Mouse (Mus musculus) CH12.LX (cell line): Measurements from ENCODE around the gene Sectm1b. TPM values are rescaled to one million over a fixed set of nuclear protein-coding genes. Genes with fewer than 3 reads are reported as not detected.
A peak's percentile ranks its signal among the peaks of the same experiment; 100 is the strongest.

ENCODE experiments used
- DNase-seq: peaks from one replicate; pipeline ENCODE4 v3.0.0-alpha.2; 2013; ENCODE audit errors: extremely low read depth
- H3K27ac ChIP-seq: 2 replicates; pipeline ENCODE4 v1.5.1; 2012; ENCODE audit warnings: low read depth, mild to moderate bottlenecking, control low read depth, moderate library complexity; ENCODE audit not compliant: insufficient read depth
- H3K27me3 ChIP-seq: replicated peaks from 2 replicates; pipeline ENCODE3; 2012; ENCODE audit warnings: inconsistent platforms
- H3K36me3 ChIP-seq, 2 experiments: replicated peaks in 1 of 2; 2 replicates each; pipeline versions ENCODE3 to v1.6.1; 2012; ENCODE audit warnings: inconsistent platforms in 1 of 2, low read length in 1 of 2, mild to moderate bottlenecking in 1 of 2, mixed read lengths in 1 of 2, moderate library complexity in 1 of 2; ENCODE audit not compliant: control insufficient read depth in 1 of 2, insufficient read depth in 1 of 2
- H3K4me1 ChIP-seq, 2 experiments: 2 replicates each; pipeline ENCODE4 v1.6.1; 2012; ENCODE audit warnings: inconsistent platforms in 1 of 2, moderate library complexity in 1 of 2; ENCODE audit not compliant: insufficient read depth in 2 of 2, control insufficient read depth in 1 of 2
- H3K4me2 ChIP-seq: 2 replicates; pipeline ENCODE4 v1.6.1; 2012; ENCODE audit warnings: low read depth, mild to moderate bottlenecking, control low read depth; ENCODE audit not compliant: poor library complexity, insufficient read depth, severe bottlenecking
- H3K4me3 ChIP-seq, 3 experiments: fragments of 150-350 bp in 1 of 3; sonication (generic) in 1 of 3; replicated peaks in 1 of 3; 2 replicates each; pipeline versions ENCODE3 to v1.5.1; 2011 to 2012; ENCODE audit warnings: low read depth in 2 of 3, low read length in 2 of 3, mild to moderate bottlenecking in 2 of 3, moderate library complexity in 2 of 3, control low read depth in 1 of 3, improper control_type of control experiment in 1 of 3, inconsistent platforms in 1 of 3, mixed read lengths in 1 of 3; ENCODE audit not compliant: poor library complexity in 1 of 3
- H3K79me2 ChIP-seq: replicated peaks from 2 replicates; pipeline ENCODE4 v1.6.1; 2012; ENCODE audit warnings: mild to moderate bottlenecking, moderate library complexity; ENCODE audit not compliant: control insufficient read depth, poor library complexity, insufficient read depth, severe bottlenecking; ENCODE audit errors: extremely low read depth
- H3K9ac ChIP-seq: 2 replicates; pipeline ENCODE4 v1.6.1; 2012; ENCODE audit warnings: low read depth, mild to moderate bottlenecking, control low read depth, moderate library complexity; ENCODE audit not compliant: insufficient read depth
- H3K9me3 ChIP-seq: replicated peaks from 2 replicates; pipeline ENCODE3; 2012; ENCODE audit warnings: low read length, inconsistent platforms, mixed read lengths
- E2F4 ChIP-seq: IDR thresholded peaks from 2 replicates; pipeline ENCODE4 v1.6.1; 2011; ENCODE audit warnings: low read depth, low read length, improper control_type of control experiment; ENCODE audit not compliant: insufficient replicate concordance
- GABPA ChIP-seq: IDR thresholded peaks from 2 replicates; pipeline ENCODE4 v1.6.1; 2012; ENCODE audit warnings: low read depth, low read length, improper control_type of control experiment, inconsistent platforms; ENCODE audit not compliant: insufficient replicate concordance
- MAFK ChIP-seq: IDR thresholded peaks from 2 replicates; pipeline ENCODE4 v1.6.1; 2011; ENCODE audit warnings: low read length, improper control_type of control experiment; ENCODE audit not compliant: insufficient replicate concordance
- MEF2A ChIP-seq: IDR thresholded peaks from 2 replicates; pipeline ENCODE4 v1.6.1; 2014; ENCODE audit warnings: low read depth, mild to moderate bottlenecking, inconsistent platforms, low read length, improper control_type of control experiment, borderline replicate concordance
- MXI1 ChIP-seq: IDR thresholded peaks from 2 replicates; pipeline ENCODE4 v1.6.1; 2011; ENCODE audit warnings: mild to moderate bottlenecking, low read depth, low read length, improper control_type of control experiment
- PAX5 ChIP-seq: IDR thresholded peaks from 2 replicates; pipeline ENCODE4 v1.6.1; 2012; ENCODE audit warnings: low read length, inconsistent platforms, mixed read lengths
- SIN3A ChIP-seq: IDR thresholded peaks from 2 replicates; pipeline ENCODE4 v1.6.1; 2012; ENCODE audit warnings: low read length, improper control_type of control experiment, inconsistent platforms
- TBP ChIP-seq: conservative IDR thresholded peaks from 2 replicates; pipeline ENCODE4 v1.6.1; 2011; ENCODE audit warnings: low read depth, low read length, improper control_type of control experiment
- UBTF ChIP-seq: IDR thresholded peaks from 2 replicates; pipeline ENCODE4 v1.6.1; 2012; ENCODE audit warnings: low read depth, mild to moderate bottlenecking, inconsistent platforms, low read length, improper control_type of control experiment, moderate library complexity
- USF2 ChIP-seq: conservative IDR thresholded peaks from 2 replicates; pipeline ENCODE4 v1.6.1; 2011; ENCODE audit warnings: low read depth, low read length, improper control_type of control experiment
- ZC3H11A ChIP-seq: IDR thresholded peaks from 2 replicates; pipeline ENCODE4 v1.6.1; 2012; ENCODE audit warnings: low read depth, mild to moderate bottlenecking, inconsistent platforms, low read length, improper control_type of control experiment
- dilution Hi-C: fragments of 300-500 bp; cut with MboI; formaldehyde crosslinking; loops from 2 replicates; pipeline ENCODE4 v1.14.3; 2020; ENCODE audit warnings: low sequenced_read_pairs; ENCODE audit not compliant: extremely low pct_unique_long_range_greater_than_20kb, extremely low pct_ligation_motif_present
- in situ Hi-C: fragments of 300-500 bp; cut with MboI; formaldehyde crosslinking; loops from 3 replicates; pipeline ENCODE4 v1.14.3; 2019; ENCODE audit warnings: low sequenced_read_pairs, low pct_ligation_motif_present, low pct_unique_long_range_greater_than_20kb, mixed read lengths
- polyA plus RNA-seq: library from polyadenylated mRNA; unstranded; fragments of >175 nt; gene quantifications from 2 replicates; pipeline ENCODE4 v1.2.1, GENCODE M21; 2012; ENCODE audit warnings: low read depth; ENCODE audit not compliant: insufficient read length
- total RNA-seq, 2 experiments: library from RNA; depleted of rRNA; stranded (reverse); fragments of 300-350 nt in 1 of 2; fragments of >200 nt in 1 of 2; gene quantifications; 2 replicates each; pipeline ENCODE4 v1.2.3; 2012 to 2014

Sectm1b gene
- total and polyA plus RNA-seq, 3 experiments: not detected

DNA sequence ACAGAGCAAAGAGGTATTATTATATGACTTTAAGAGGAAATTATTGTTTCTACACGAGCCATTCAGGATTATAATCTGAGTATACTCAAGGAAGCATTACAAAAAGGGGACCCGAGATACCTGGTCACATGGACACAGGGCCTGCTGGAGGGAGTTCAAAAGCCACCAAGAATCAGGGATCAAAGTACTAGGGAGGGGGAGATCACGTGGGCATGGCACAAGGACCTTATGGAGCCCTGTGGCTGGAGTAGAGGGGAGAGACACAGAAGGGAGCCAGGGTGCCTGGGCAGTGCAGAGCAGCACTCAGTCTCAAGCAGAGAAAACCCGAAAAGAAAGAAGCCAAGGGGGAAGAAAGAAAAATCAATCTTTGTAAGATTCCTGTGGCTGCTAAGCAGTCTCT, 11.0 kb downstream of the Sectm1b start:
- Histone ChIP-seq H3K9ac (no peak overlapping the region), H3K4me1 (peaks cover 0 to 4% of the 10 kb centered on the region in 2 experiments; a peak in 1 of 4 replicates), H3K36me3 (no peaks in the 10 kb centered on the region), H3K79me2 (no peaks in the 10 kb centered on the region), H3K27ac (no peak overlapping the region), H3K27me3 (peaks cover 12% of the 10 kb centered on the region), H3K9me3 (no peaks in the 10 kb centered on the region), H3K4me2 (no peak overlapping the region), H3K4me3 (no peak overlapping the region)
- no peak for DNase-seq
- no peak for TF ChIP-seq USF2
- TF ChIP-seq UBTF: no peak
- in situ Hi-C loops (loop anchor here (5.0 kb wide), 1 partner anchor 35 kb away; no protein-coding TSS in a partner anchor), dilution Hi-C loops (no loop called here)

DNA sequence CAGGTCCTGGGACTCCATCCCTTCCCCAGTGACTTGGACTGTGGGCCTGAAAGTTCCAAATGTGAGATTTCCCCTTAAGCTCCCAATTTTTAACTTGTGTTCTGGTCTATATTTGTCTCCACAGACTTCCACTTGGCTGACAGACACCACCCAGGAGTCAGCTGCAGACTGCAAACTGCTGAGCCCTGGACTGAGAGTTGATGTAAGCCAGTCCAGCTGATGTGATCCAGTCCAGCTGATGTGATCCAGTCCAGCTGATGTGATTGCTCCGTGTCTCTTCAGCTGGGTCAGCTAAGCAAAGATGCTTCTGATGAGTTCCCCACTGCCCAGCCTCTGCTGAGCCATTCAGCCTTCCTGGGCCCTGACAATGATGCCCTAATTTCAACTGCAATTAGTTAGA, 11.6 kb downstream of the Sectm1b start:
- dilution Hi-C loops (no loop called here), in situ Hi-C loops (loop anchor here (5.0 kb wide), 1 partner anchor 34 kb away; no protein-coding TSS in a partner anchor)
- DNase-seq: no peak
- no peak overlapping the region for H3K9ac ChIP-seq
- H3K4me2 ChIP-seq: no peak overlapping the region
- no peaks in the 10 kb centered on the region for H3K9me3 ChIP-seq
- H3K4me3 ChIP-seq: no peak overlapping the region
- no peak overlapping the region for H3K27ac ChIP-seq
- H3K79me2 ChIP-seq: no peaks in the 10 kb centered on the region
- peaks cover 0 to 4% of the 10 kb centered on the region in 2 experiments; a peak in 1 of 4 replicates for H3K4me1 ChIP-seq
- TF ChIP-seq SIN3A (no peak), MXI1 (no peak), E2F4 (no peak), ZC3H11A (no peak), MEF2A (no peak), GABPA (no peak), TBP (no peak)
- TF ChIP-seq, all 38 proteins: peak for 0
- peaks cover 12% of the 10 kb centered on the region for H3K27me3 ChIP-seq
- H3K36me3 ChIP-seq: no peaks in the 10 kb centered on the region

DNA sequence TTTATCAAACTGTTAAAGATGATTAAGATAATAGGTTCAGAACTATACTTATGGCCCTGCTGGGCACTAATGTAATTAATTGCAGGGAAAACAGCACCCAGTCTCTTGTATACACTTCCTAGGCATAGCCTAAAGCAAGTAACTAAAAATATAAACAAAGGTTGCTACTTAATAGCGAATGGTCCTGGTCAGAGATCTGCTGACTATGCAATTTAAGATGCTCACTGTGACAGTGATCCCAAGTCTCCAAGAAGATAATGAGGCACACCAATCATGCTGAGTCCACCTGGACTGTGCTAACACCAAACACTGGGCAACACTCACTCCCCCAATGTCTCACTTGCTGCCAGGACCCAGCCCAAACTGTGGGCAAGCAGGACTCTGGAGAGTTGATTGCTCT, 13.5 kb downstream of the Sectm1b start:
- TF ChIP-seq TBP (no peak), MAFK (peak; percentile 89), PAX5 (no peak)
- in situ Hi-C loops: loop anchor here (5.0 kb wide), 1 partner anchor 33 kb away; no protein-coding TSS in a partner anchor

More for the DNA sequence above, 13.5 kb downstream of the Sectm1b start:
- Histone ChIP-seq H3K79me2 (no peaks in the 10 kb centered on the region), H3K4me3 (no peak overlapping the region), H3K4me2 (no peak overlapping the region), H3K4me1 (no peaks in the 10 kb centered on the region), H3K9ac (no peak overlapping the region), H3K9me3 (no peaks in the 10 kb centered on the region), H3K27me3 (peaks cover 17% of the 10 kb centered on the region), H3K27ac (no peak overlapping the region), H3K36me3 (no peaks in the 10 kb centered on the region)
- DNase-seq: no peak
- dilution Hi-C loops: no loop called here
